Mouse (Mus musculus) stomach, postnatal 0 days (tissue): ENCODE measurements around the gene Pogz. TPM values are rescaled to one million over a fixed set of nuclear protein-coding genes. Genes with fewer than 3 reads are reported as not detected.
A peak's percentile ranks its signal among the peaks of the same experiment; 100 is the strongest.

ENCODE experiments used
- ATAC-seq: fragments of 200-750 bp; cut with Nextera tagmentation; 2 replicates; pipeline ENCODE4 v1.8.0; 2017; ENCODE audit not compliant: low FRiP score, low TSS enrichment
- DNase-seq: peaks from one replicate; pipeline ENCODE4 v3.0.0-alpha.2; 2016; ENCODE audit warnings: low spot score
- H3K27ac ChIP-seq: fragments of 300-500 bp; sonication (generic); replicated peaks from 2 replicates; pipeline ENCODE4 v1.5.1; 2014; ENCODE audit warnings: mild to moderate bottlenecking, control low read depth
- H3K27me3 ChIP-seq: fragments of 300-500 bp; sonication (generic); 2 replicates; pipeline ENCODE4 v1.6.1; 2014; ENCODE audit warnings: low read length; ENCODE audit not compliant: control insufficient read depth, insufficient read depth
- H3K36me3 ChIP-seq: fragments of 300-500 bp; sonication (generic); 2 replicates; pipeline ENCODE4 v1.6.1; 2014; ENCODE audit warnings: low read length, mixed read lengths; ENCODE audit not compliant: control insufficient read depth, insufficient read depth
- H3K4me1 ChIP-seq: fragments of 300-500 bp; sonication (generic); replicated peaks from 2 replicates; pipeline ENCODE4 v1.6.1; 2014; ENCODE audit warnings: antibody characterized with exemption; ENCODE audit not compliant: control insufficient read depth, insufficient read depth
- H3K4me2 ChIP-seq: fragments of 300-500 bp; sonication (generic); replicated peaks from 2 replicates; pipeline ENCODE4 v1.6.1; 2014; ENCODE audit warnings: low read depth, mild to moderate bottlenecking, control low read depth, moderate library complexity
- H3K4me3 ChIP-seq: fragments of 300-500 bp; sonication (generic); 2 replicates; pipeline ENCODE4 v1.5.1; 2014; ENCODE audit warnings: low read depth, low read length, control low read depth
- H3K9ac ChIP-seq: fragments of 300-500 bp; sonication (generic); 2 replicates; pipeline ENCODE4 v1.6.1; 2014; ENCODE audit warnings: mild to moderate bottlenecking, low read length, control low read depth, mixed read lengths
- H3K9me3 ChIP-seq: fragments of 300-500 bp; sonication (generic); 2 replicates; pipeline ENCODE4 v1.6.1; 2016; ENCODE audit warnings: low read length; ENCODE audit not compliant: control insufficient read depth
- CTCF ChIP-seq: IDR thresholded peaks from 2 replicates; pipeline ENCODE4 v1.5.1; 2016; ENCODE audit warnings: antibody characterized with exemption, low read depth, mild to moderate bottlenecking, moderate library complexity
- EP300 ChIP-seq: optimal IDR thresholded peaks from 2 replicates; pipeline ENCODE3; 2016; ENCODE audit warnings: antibody characterized with exemption
- WGBS: fragments of 180-500 bp; shearing (Covaris S2); extraction: QIAGEN DNeasy Blood & Tissue Kit; methylation state at CpG from one replicate; pipeline ENCODE4 v1.1.7; 2014; 5-methylcytosine and 5-hydroxymethylcytosine counted together
- polyA plus RNA-seq: library from polyadenylated mRNA; unstranded; fragments of >200 nt; fragmentation: Nextera tagmentation; extraction: Ambion mirVana; gene quantifications from 2 replicates; pipeline ENCODE4 v1.2.1, GENCODE M21; 2015

The Pogz gene
- polyA plus RNA-seq, 1 experiment from 2014 or later: 4.1 TPM

DNA sequence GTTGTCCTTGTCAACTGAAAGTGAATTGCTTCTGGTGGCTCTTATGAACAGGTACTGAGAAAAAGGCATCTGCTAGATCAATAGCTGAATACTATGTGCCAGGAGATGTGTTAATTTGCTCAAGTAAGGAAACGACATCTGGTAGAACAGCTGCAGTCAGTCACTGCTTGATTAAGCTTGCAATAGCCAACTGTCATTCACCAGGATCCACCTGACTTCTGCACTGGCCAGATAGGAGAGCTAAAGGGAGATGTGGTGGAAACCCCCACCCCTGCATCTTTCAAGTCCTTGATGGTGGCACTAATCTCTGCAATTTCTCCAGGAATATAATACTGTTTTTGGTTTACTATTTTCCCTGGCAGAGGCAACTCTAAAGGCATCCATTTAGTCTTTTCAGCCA, 69.1 kb downstream of the Pogz start:
- no peaks in the 10 kb centered on the region for H3K4me1 ChIP-seq
- DNase-seq: no peak
- no peaks in the 10 kb centered on the region for H3K27me3 ChIP-seq
- H3K36me3 ChIP-seq: no peaks in the 10 kb centered on the region
- 58% methylated on average over 1 of the region's 1 CpGs for WGBS
- no peak for TF ChIP-seq CTCF
- TF ChIP-seq EP300: no peak
- no peak for ATAC-seq
- no peak overlapping the region for H3K4me3 ChIP-seq
- H3K9me3 ChIP-seq: no peaks in the 10 kb centered on the region
- no peak overlapping the region for H3K4me2 ChIP-seq
- no peak overlapping the region for H3K27ac ChIP-seq
- H3K9ac ChIP-seq: no peak overlapping the region

DNA sequence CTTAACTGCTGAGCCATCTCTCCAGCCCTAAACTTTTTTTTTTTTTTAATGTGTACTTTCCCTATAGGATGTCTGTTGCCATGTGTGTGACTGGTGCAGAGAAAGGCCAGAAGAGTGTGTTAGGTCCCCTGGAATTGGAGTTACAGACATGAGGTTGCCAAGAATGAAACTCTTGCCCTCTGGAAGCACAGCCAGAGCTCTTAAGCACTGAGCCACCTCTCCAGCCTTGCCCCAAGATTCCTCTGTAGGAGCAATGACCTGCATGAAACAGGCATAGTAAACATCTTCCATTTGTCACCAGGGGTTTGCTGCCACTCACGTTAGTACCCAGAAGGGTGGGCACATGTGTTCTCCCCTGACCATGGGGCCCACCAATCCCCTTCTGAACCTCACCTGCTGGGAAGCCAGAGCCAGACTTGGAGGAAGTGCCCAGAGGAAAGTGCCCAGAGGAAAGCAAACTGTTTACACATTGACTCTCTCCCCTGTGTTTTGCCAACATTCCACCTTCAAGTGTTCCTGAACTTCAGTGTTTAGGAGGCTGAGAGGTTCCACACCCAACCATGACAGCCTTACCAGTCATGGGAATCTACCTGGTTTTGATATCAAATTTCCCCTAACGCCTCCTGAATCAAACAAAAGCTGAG, 73.8 kb downstream of the Pogz start:
- TF ChIP-seq EP300 (no peak), CTCF (no peak)
- Histone ChIP-seq H3K27me3 (no peaks in the 10 kb centered on the region), H3K9ac (no peak overlapping the region), H3K4me1 (no peaks in the 10 kb centered on the region), H3K36me3 (no peaks in the 10 kb centered on the region), H3K27ac (peak overlapping the region; percentile 49; the same call in 1 of the 2 replicates), H3K9me3 (no peaks in the 10 kb centered on the region), H3K4me3 (no peak overlapping the region), H3K4me2 (no peak overlapping the region)
- WGBS: 59% methylated on average over 2 of the region's 2 CpGs
- DNase-seq (no peak), ATAC-seq (no peak)

DNA sequence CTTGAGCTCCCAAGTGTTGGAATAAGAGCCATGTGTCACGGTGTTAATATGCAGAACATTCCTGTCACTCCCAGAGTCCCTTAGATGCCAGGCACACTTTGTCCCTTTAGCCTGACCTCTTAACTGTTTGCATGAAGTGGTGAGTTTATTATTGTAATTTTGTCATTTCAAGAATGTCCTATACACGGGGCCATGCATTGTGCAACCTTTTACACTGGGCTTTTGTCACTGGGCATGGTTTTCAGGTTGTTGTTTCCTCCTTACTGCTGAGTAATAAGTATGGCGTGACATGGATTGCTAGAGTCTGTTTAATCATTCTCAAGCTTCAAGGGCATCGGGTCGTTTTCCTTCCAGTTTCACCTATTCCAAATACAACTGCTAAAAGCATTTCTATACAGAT, 76.4 kb downstream of the Pogz start:
- TF ChIP-seq EP300 (no peak), CTCF (no peak)
- no peak overlapping the region for H3K9ac ChIP-seq

GRCm38 (mm10) chr3:94915903-94916741, 78.8 kb downstream of the Pogz start:
- no peak for ATAC-seq
- no peaks in the 10 kb centered on the region for H3K4me1 ChIP-seq
- H3K9me3 ChIP-seq: no peaks in the 10 kb centered on the region
- no peaks in the 10 kb centered on the region for H3K27me3 ChIP-seq
- no peaks in the 10 kb centered on the region for H3K36me3 ChIP-seq
- 54% methylated on average over 7 of the region's 7 CpGs for WGBS
- H3K4me3 ChIP-seq: no peak overlapping the region
- 0 out of 2 replicates have a peak overlapping the region, but pooled peaks have one; percentile 1 for H3K27ac ChIP-seq
- TF ChIP-seq EP300: no peak
- TF ChIP-seq CTCF: no peak
- peak; percentile 30 for DNase-seq
- H3K9ac ChIP-seq: no peak overlapping the region
- no peak overlapping the region for H3K4me2 ChIP-seq

More for the DNA sequence above, 76.4 kb downstream of the Pogz start:
- WGBS: 47% methylated on average over 5 of the region's 5 CpGs
- peak overlapping the region; percentile 77 for H3K27ac ChIP-seq
- no peaks in the 10 kb centered on the region for H3K4me1 ChIP-seq
- ATAC-seq: peak; percentile 83
- DNase-seq: peak; percentile 22
- H3K9me3 ChIP-seq: no peaks in the 10 kb centered on the region
- H3K27me3 ChIP-seq: no peaks in the 10 kb centered on the region
- no peak overlapping the region for H3K4me3 ChIP-seq
- H3K4me2 ChIP-seq: no peak overlapping the region
- no peaks in the 10 kb centered on the region for H3K36me3 ChIP-seq

GRCm38 (mm10) chr3:94917816-94918361, 80.5 kb downstream of the Pogz start:
- TF ChIP-seq CTCF: no peak
- no peak for TF ChIP-seq EP300
- H3K4me1 ChIP-seq: no peaks in the 10 kb centered on the region
- no peaks in the 10 kb centered on the region for H3K9me3 ChIP-seq
- no peak overlapping the region for H3K9ac ChIP-seq
- H3K36me3 ChIP-seq: no peaks in the 10 kb centered on the region
- H3K27me3 ChIP-seq: no peaks in the 10 kb centered on the region
- WGBS: 37% methylated on average over 14 of the region's 14 CpGs
- peak; percentile 70 for DNase-seq
- peak overlapping the region; percentile 58 for H3K27ac ChIP-seq
- H3K4me3 ChIP-seq: no peak overlapping the region
- no peak overlapping the region for H3K4me2 ChIP-seq
- peak; percentile 69 for ATAC-seq

GRCm38 (mm10) chr3:94918845-94919244, 81.5 kb downstream of the Pogz start:
- ATAC-seq (no peak), DNase-seq (no peak)
- no peak overlapping the region for H3K4me2 ChIP-seq
- no peaks in the 10 kb centered on the region for H3K36me3 ChIP-seq
- no peaks in the 10 kb centered on the region for H3K27me3 ChIP-seq
- WGBS: 57% methylated on average over 4 of the region's 4 CpGs
- no peaks in the 10 kb centered on the region for H3K9me3 ChIP-seq
- H3K9ac ChIP-seq: no peak overlapping the region
- H3K4me3 ChIP-seq: no peak overlapping the region
- TF ChIP-seq CTCF (no peak), EP300 (no peak)
- no peaks in the 10 kb centered on the region for H3K4me1 ChIP-seq
- no peak overlapping the region for H3K27ac ChIP-seq
